Mouse (Mus musculus): ENCODE results near the gene Bcar3.

Bcar3 gene

GRCm38 (mm10) chr3:122483066-122483782 lies 189.3 kb downstream of the Bcar3 start:
- no peak for DNase-seq (ENCODE audit: low spot score)

- no peak for DNase-seq (ENCODE audit: low spot score)
Observed at GRCm38 (mm10) chr3:122483783-122484130, 189.8 kb downstream of the Bcar3 start.

- DNase-seq (ENCODE audit: low spot score) = no peak
Observed at GRCm38 (mm10) chr3:122484301-122484700, 190.4 kb downstream of the Bcar3 start.

GRCm38 (mm10) chr3:122485699-122486098 lies 191.8 kb downstream of the Bcar3 start:
- DNase-seq (ENCODE audit: low spot score) = no peak

GRCm38 (mm10) chr3:122486193-122486592 lies 192.3 kb downstream of the Bcar3 start:
- DNase-seq (ENCODE audit: low spot score) = no peak

- DNase-seq (ENCODE audit: low spot score) = no peak
Observed at GRCm38 (mm10) chr3:122488051-122488754, 194.3 kb downstream of the Bcar3 start.

GRCm38 (mm10) chr3:122490574-122490973 lies 196.6 kb downstream of the Bcar3 start:
- DNase-seq (ENCODE audit: low spot score) = no peak

- DNase-seq (ENCODE audit: low spot score) = no peak
Observed at GRCm38 (mm10) chr3:122492006-122492405, 198.1 kb downstream of the Bcar3 start.

GRCm38 (mm10) chr3:122492872-122493615 lies 199.1 kb downstream of the Bcar3 start:
- DNase-seq (ENCODE audit: low spot score) = no peak

- no peak for DNase-seq (ENCODE audit: low spot score)
Observed at GRCm38 (mm10) chr3:122494764-122495163, 200.8 kb downstream of the Bcar3 start.

- no peak for DNase-seq (ENCODE audit: low spot score)
Observed at GRCm38 (mm10) chr3:122497871-122498270, 203.9 kb downstream of the Bcar3 start.

- DNase-seq (ENCODE audit: low spot score) = no peak
Observed at GRCm38 (mm10) chr3:122498528-122498927, 204.6 kb downstream of the Bcar3 start.

- no peak for DNase-seq (ENCODE audit: low spot score)
Observed at GRCm38 (mm10) chr3:122499647-122500046, 205.7 kb downstream of the Bcar3 start.

GRCm38 (mm10) chr3:122500929-122501328 lies 207.0 kb downstream of the Bcar3 start:
- no peak for DNase-seq (ENCODE audit: low spot score)

- DNase-seq (ENCODE audit: low spot score) = no peak
Observed at GRCm38 (mm10) chr3:122506343-122506916, 212.5 kb downstream of the Bcar3 start.

- DNase-seq (ENCODE audit: low spot score) = no peak
Observed at GRCm38 (mm10) chr3:122507826-122508225, 213.9 kb downstream of the Bcar3 start.

- DNase-seq (ENCODE audit: low spot score) = no peak
Observed at GRCm38 (mm10) chr3:122509084-122509483, 215.1 kb downstream of the Bcar3 start.

GRCm38 (mm10) chr3:122509534-122510239 lies 215.8 kb downstream of the Bcar3 start:
- no peak for DNase-seq (ENCODE audit: low spot score)

- DNase-seq (ENCODE audit: low spot score) = no peak
Observed at GRCm38 (mm10) chr3:122510240-122510750, 216.4 kb downstream of the Bcar3 start.

- DNase-seq (ENCODE audit: low spot score) = no peak
Observed at GRCm38 (mm10) chr3:122510932-122511331, 217.0 kb downstream of the Bcar3 start.

- DNase-seq (ENCODE audit: low spot score) = no peak
Observed at GRCm38 (mm10) chr3:122511721-122512619, 218.0 kb downstream of the Bcar3 start.

Measured in spleen, adult 12 weeks (tissue).